Mouse (Mus musculus) c-Kit-positive CD71-positive TER-119-positive erythroid progenitor cells, embryonic 14.5 days (primary cell): ENCODE data around the gene Ssxb5.
"Not testable (repeated sequence)": the region's sequence is repeated elsewhere in the genome, so short reads cannot be mapped to it uniquely, and the experiment has no call there.

Source experiments
- DNase-seq: peaks from one replicate; pipeline ENCODE4 v3.0.0-alpha.2; 2013; ENCODE audit warnings: low spot score

Gene Ssxb5

GRCm38 (mm10) chrX:8803391-8803790 lies at the start of gene Ssxb5:
Gene Ssxb5 (plus strand): TSS chrX:8803691.
- not testable (repeated sequence) for DNase-seq

- no peak for DNase-seq
Measured at GRCm38 (mm10) chrX:8832043-8832442, 28.6 kb downstream of the Ssxb5 start.

GRCm38 (mm10) chrX:8843694-8844093 lies 40.2 kb downstream of the Ssxb5 start, which contains the start of gene Gm6592:
Gene Gm6592 (plus strand): TSS chrX:8843994.
- no peak for DNase-seq

GRCm38 (mm10) chrX:8852486-8852885 lies 49.0 kb downstream of the Ssxb5 start:
- no peak for DNase-seq
